Mouse (Mus musculus): Measurements from ENCODE around the gene Tubg2.

Tubg2 gene

GRCm38 (mm10) chr11:101164351-101164665 is 8.6 kb downstream of the Tubg2 start:
- in situ Hi-C loops (cut with MboI; ENCODE audit: unreplicated experiment in 2 of 2): no loop called here

GRCm38 (mm10) chr11:101164677-101165580 is 9.2 kb downstream of the Tubg2 start:
- in situ Hi-C loops (cut with MboI; ENCODE audit: unreplicated experiment in 2 of 2): no loop called here

GRCm38 (mm10) chr11:101166357-101166756 is 10.7 kb downstream of the Tubg2 start:
- in situ Hi-C loops (cut with MboI; ENCODE audit: unreplicated experiment in 2 of 2): no loop called here

- in situ Hi-C loops (cut with MboI; ENCODE audit: unreplicated experiment in 2 of 2): no loop called here
Observed at GRCm38 (mm10) chr11:101167211-101167962, 11.7 kb downstream of the Tubg2 start.

GRCm38 (mm10) chr11:101167963-101168300 is 12.2 kb downstream of the Tubg2 start:
- in situ Hi-C loops (cut with MboI; ENCODE audit: unreplicated experiment in 2 of 2): no loop called here

GRCm38 (mm10) chr11:101168301-101168980 is 12.7 kb downstream of the Tubg2 start:
- in situ Hi-C loops (cut with MboI; ENCODE audit: unreplicated experiment in 2 of 2): no loop called here

GRCm38 (mm10) chr11:101169301-101170107 is 13.8 kb downstream of the Tubg2 start:
- in situ Hi-C loops (cut with MboI; ENCODE audit: unreplicated experiment in 2 of 2): loop anchor here (5.0 kb wide), 2 partner anchors 37 to 87 kb away; partner anchors contain the start of gene Coasy (in 1 of the 2)

GRCm38 (mm10) chr11:101170354-101170810 is 14.7 kb downstream of the Tubg2 start, which contains the start of gene Cntnap1:
TSS of gene Cntnap1 (plus strand) at chr11:101170523.
- in situ Hi-C loops (cut with MboI; ENCODE audit: unreplicated experiment in 2 of 2): loop anchor here (5.0 kb wide), 2 partner anchors 38 to 88 kb away; partner anchors contain the start of gene Coasy (in 1 of the 2)

GRCm38 (mm10) chr11:101170811-101171610 is 15.3 kb downstream of the Tubg2 start, which contains the start of gene Plekhh3:
TSS of gene Plekhh3 (minus strand) at chr11:101171351.
- in situ Hi-C loops (cut with MboI; ENCODE audit: unreplicated experiment in 2 of 2): loop anchor here (5.0 kb wide), 2 partner anchors 39 to 89 kb away; partner anchors contain the start of gene Coasy (in 1 of the 2)

- in situ Hi-C loops (cut with MboI; ENCODE audit: unreplicated experiment in 2 of 2): loop anchor here (5.0 kb wide), 2 partner anchors 40 to 90 kb away; partner anchors contain the start of gene Coasy (in 1 of the 2)
Observed at GRCm38 (mm10) chr11:101171721-101172433, 16.2 kb downstream of the Tubg2 start.

GRCm38 (mm10) chr11:101172434-101172815 is 16.7 kb downstream of the Tubg2 start:
- in situ Hi-C loops (cut with MboI; ENCODE audit: unreplicated experiment in 2 of 2): loop anchor here (5.0 kb wide), 2 partner anchors 40 to 90 kb away; partner anchors contain the start of gene Coasy (in 1 of the 2)

- in situ Hi-C loops (cut with MboI; ENCODE audit: unreplicated experiment in 2 of 2): loop anchor here (5.0 kb wide), 2 partner anchors 41 to 91 kb away; partner anchors contain the start of gene Coasy (in 1 of the 2)
Observed at GRCm38 (mm10) chr11:101173112-101173511, 17.4 kb downstream of the Tubg2 start.

GRCm38 (mm10) chr11:101173631-101174388 is 18.1 kb downstream of the Tubg2 start:
- in situ Hi-C loops (cut with MboI; ENCODE audit: unreplicated experiment in 2 of 2): loop anchor here (5.0 kb wide), 2 partner anchors 42 to 92 kb away; partner anchors contain the start of gene Coasy (in 1 of the 2)

GRCm38 (mm10) chr11:101174389-101174745 is 18.7 kb downstream of the Tubg2 start:
- in situ Hi-C loops (cut with MboI; ENCODE audit: unreplicated experiment in 2 of 2): loop anchor here (5.0 kb wide), 2 partner anchors 42 to 92 kb away; partner anchors contain the start of gene Coasy (in 1 of the 2)

GRCm38 (mm10) chr11:101174851-101175628 is 19.3 kb downstream of the Tubg2 start, which contains the start of gene Ccr10:
TSS of gene Ccr10 (minus strand) at chr11:101175443.
- in situ Hi-C loops (cut with MboI; ENCODE audit: unreplicated experiment in 2 of 2): loop anchor here (5.0 to 25.0 kb wide), 3 partner anchors 43 to 813 kb away; partner anchors contain the start of genes Hap1 (in 2 of the 2) and Coasy (in 1 of the 2)

GRCm38 (mm10) chr11:101175636-101176116 is 20.0 kb downstream of the Tubg2 start:
- in situ Hi-C loops (cut with MboI; ENCODE audit: unreplicated experiment in 2 of 2): loop anchor here (25.0 kb wide), 1 partner anchor 813 kb away; the partner anchor contains the start of gene Hap1 (in 2 of the 2)

Data from v-Abl transformed pro-B cells (cell line).